Mouse (Mus musculus) CH12.LX (cell line): ENCODE results near the gene Mier3. TPM values are rescaled to one million over a fixed set of nuclear protein-coding genes. Genes with fewer than 3 reads are reported as not detected.
A peak's percentile ranks its signal among the peaks of the same experiment; 100 is the strongest.

Experiments used
- DNase-seq: peaks from one replicate; pipeline ENCODE4 v3.0.0-alpha.2; 2013; ENCODE audit errors: extremely low read depth
- H3K27ac ChIP-seq: 2 replicates; pipeline ENCODE4 v1.5.1; 2012; ENCODE audit warnings: low read depth, mild to moderate bottlenecking, control low read depth, moderate library complexity; ENCODE audit not compliant: insufficient read depth
- H3K27me3 ChIP-seq: replicated peaks from 2 replicates; pipeline ENCODE3; 2012; ENCODE audit warnings: inconsistent platforms
- H3K36me3 ChIP-seq, 2 experiments: replicated peaks in 1 of 2; 2 replicates each; pipeline versions ENCODE3 to v1.6.1; 2012; ENCODE audit warnings: inconsistent platforms in 1 of 2, low read length in 1 of 2, mild to moderate bottlenecking in 1 of 2, mixed read lengths in 1 of 2, moderate library complexity in 1 of 2; ENCODE audit not compliant: control insufficient read depth in 1 of 2, insufficient read depth in 1 of 2
- H3K4me1 ChIP-seq, 2 experiments: 2 replicates each; pipeline ENCODE4 v1.6.1; 2012; ENCODE audit warnings: inconsistent platforms in 1 of 2, moderate library complexity in 1 of 2; ENCODE audit not compliant: insufficient read depth in 2 of 2, control insufficient read depth in 1 of 2
- H3K4me2 ChIP-seq: 2 replicates; pipeline ENCODE4 v1.6.1; 2012; ENCODE audit warnings: low read depth, mild to moderate bottlenecking, control low read depth; ENCODE audit not compliant: poor library complexity, insufficient read depth, severe bottlenecking
- H3K4me3 ChIP-seq, 3 experiments: fragments of 150-350 bp in 1 of 3; sonication (generic) in 1 of 3; replicated peaks in 1 of 3; 2 replicates each; pipeline versions ENCODE3 to v1.5.1; 2011 to 2012; ENCODE audit warnings: low read depth in 2 of 3, low read length in 2 of 3, mild to moderate bottlenecking in 2 of 3, moderate library complexity in 2 of 3, control low read depth in 1 of 3, improper control_type of control experiment in 1 of 3, inconsistent platforms in 1 of 3, mixed read lengths in 1 of 3; ENCODE audit not compliant: poor library complexity in 1 of 3
- H3K79me2 ChIP-seq: replicated peaks from 2 replicates; pipeline ENCODE4 v1.6.1; 2012; ENCODE audit warnings: mild to moderate bottlenecking, moderate library complexity; ENCODE audit not compliant: control insufficient read depth, poor library complexity, insufficient read depth, severe bottlenecking; ENCODE audit errors: extremely low read depth
- H3K9ac ChIP-seq: 2 replicates; pipeline ENCODE4 v1.6.1; 2012; ENCODE audit warnings: low read depth, mild to moderate bottlenecking, control low read depth, moderate library complexity; ENCODE audit not compliant: insufficient read depth
- H3K9me3 ChIP-seq: replicated peaks from 2 replicates; pipeline ENCODE3; 2012; ENCODE audit warnings: low read length, inconsistent platforms, mixed read lengths
- CHD1 ChIP-seq: IDR thresholded peaks from 2 replicates; pipeline ENCODE4 v1.6.1; 2012; ENCODE audit warnings: low read depth, low read length, improper control_type of control experiment, inconsistent platforms
- CHD2 ChIP-seq: IDR thresholded peaks from 2 replicates; pipeline ENCODE4 v1.6.1; 2011; ENCODE audit warnings: low read length, improper control_type of control experiment
- CTCF ChIP-seq, 2 experiments: IDR thresholded peaks in 1 of 2; conservative IDR thresholded peaks in 1 of 2; 2 replicates each; pipeline ENCODE4 v1.5.1; 2011 to 2012; ENCODE audit warnings: low read depth in 2 of 2, low read length in 2 of 2, improper control_type of control experiment in 1 of 2, inconsistent platforms in 1 of 2, mild to moderate bottlenecking in 1 of 2, moderate library complexity in 1 of 2
- ELF1 ChIP-seq: IDR thresholded peaks from 2 replicates; pipeline ENCODE4 v1.6.1; 2014; ENCODE audit warnings: low read depth, mild to moderate bottlenecking, inconsistent platforms, low read length, improper control_type of control experiment
- EP300 ChIP-seq: IDR thresholded peaks from 2 replicates; pipeline ENCODE4 v1.6.1; 2011; ENCODE audit warnings: low read length, improper control_type of control experiment
- ETS1 ChIP-seq: conservative IDR thresholded peaks from 2 replicates; pipeline ENCODE4 v1.6.1; 2012; ENCODE audit warnings: low read depth, mild to moderate bottlenecking, inconsistent platforms, low read length, improper control_type of control experiment, moderate library complexity
- GABPA ChIP-seq: IDR thresholded peaks from 2 replicates; pipeline ENCODE4 v1.6.1; 2012; ENCODE audit warnings: low read depth, low read length, improper control_type of control experiment, inconsistent platforms; ENCODE audit not compliant: insufficient replicate concordance
- HCFC1 ChIP-seq: IDR thresholded peaks from 2 replicates; pipeline ENCODE4 v1.6.1; 2012; ENCODE audit warnings: low read depth, mild to moderate bottlenecking, inconsistent platforms, low read length, improper control_type of control experiment
- IRF4 ChIP-seq: IDR thresholded peaks from 2 replicates; pipeline ENCODE4 v1.6.1; 2014; ENCODE audit warnings: low read depth, mild to moderate bottlenecking, inconsistent platforms, low read length, improper control_type of control experiment
- JUN ChIP-seq: IDR thresholded peaks from 2 replicates; pipeline ENCODE4 v1.6.1; 2011; ENCODE audit warnings: low read depth, mild to moderate bottlenecking, low read length, improper control_type of control experiment, moderate library complexity; ENCODE audit not compliant: insufficient read depth
- JUND ChIP-seq: conservative IDR thresholded peaks from 2 replicates; pipeline ENCODE4 v1.6.1; 2011; ENCODE audit warnings: low read depth, low read length, improper control_type of control experiment
- KAT2A ChIP-seq: IDR thresholded peaks from 2 replicates; pipeline ENCODE4 v1.6.1; 2012; ENCODE audit warnings: low read length, improper control_type of control experiment, inconsistent platforms; ENCODE audit not compliant: insufficient replicate concordance
- MAFK ChIP-seq: IDR thresholded peaks from 2 replicates; pipeline ENCODE4 v1.6.1; 2011; ENCODE audit warnings: low read length, improper control_type of control experiment; ENCODE audit not compliant: insufficient replicate concordance
- MAX ChIP-seq: IDR thresholded peaks from 2 replicates; pipeline ENCODE4 v1.6.1; 2011; ENCODE audit warnings: low read length, improper control_type of control experiment
- MAZ ChIP-seq: IDR thresholded peaks from 2 replicates; pipeline ENCODE4 v1.6.1; 2012; ENCODE audit warnings: low read depth, mild to moderate bottlenecking, inconsistent platforms, low read length, improper control_type of control experiment, moderate library complexity
- MYC ChIP-seq: IDR thresholded peaks from 2 replicates; pipeline ENCODE4 v1.6.1; 2011; ENCODE audit warnings: low read depth, mild to moderate bottlenecking, improper control_type of control experiment, low read length
- NELFE ChIP-seq: IDR thresholded peaks from 2 replicates; pipeline ENCODE4 v1.6.1; 2011; ENCODE audit warnings: low read depth, low read length, improper control_type of control experiment
- NRF1 ChIP-seq: IDR thresholded peaks from 2 replicates; pipeline ENCODE4 v1.6.1; 2014; ENCODE audit warnings: low read depth, mild to moderate bottlenecking, inconsistent platforms, low read length, improper control_type of control experiment, moderate library complexity
- POLR2AphosphoS2 ChIP-seq: IDR thresholded peaks from 2 replicates; pipeline ENCODE4 v1.6.1; 2011; ENCODE audit warnings: low read depth, low read length, improper control_type of control experiment
- SIN3A ChIP-seq: IDR thresholded peaks from 2 replicates; pipeline ENCODE4 v1.6.1; 2012; ENCODE audit warnings: low read length, improper control_type of control experiment, inconsistent platforms
- SMC3 ChIP-seq: IDR thresholded peaks from 2 replicates; pipeline ENCODE4 v1.6.1; 2011; ENCODE audit warnings: low read depth, low read length, improper control_type of control experiment
- TBP ChIP-seq: conservative IDR thresholded peaks from 2 replicates; pipeline ENCODE4 v1.6.1; 2011; ENCODE audit warnings: low read depth, low read length, improper control_type of control experiment
- UBTF ChIP-seq: IDR thresholded peaks from 2 replicates; pipeline ENCODE4 v1.6.1; 2012; ENCODE audit warnings: low read depth, mild to moderate bottlenecking, inconsistent platforms, low read length, improper control_type of control experiment, moderate library complexity
- USF2 ChIP-seq: conservative IDR thresholded peaks from 2 replicates; pipeline ENCODE4 v1.6.1; 2011; ENCODE audit warnings: low read depth, low read length, improper control_type of control experiment
- ZC3H11A ChIP-seq: IDR thresholded peaks from 2 replicates; pipeline ENCODE4 v1.6.1; 2012; ENCODE audit warnings: low read depth, mild to moderate bottlenecking, inconsistent platforms, low read length, improper control_type of control experiment
- ZKSCAN1 ChIP-seq: IDR thresholded peaks from 2 replicates; pipeline ENCODE4 v1.6.1; 2012; ENCODE audit warnings: low read depth, inconsistent platforms, low read length, improper control_type of control experiment, borderline replicate concordance
- ZMIZ1 ChIP-seq: IDR thresholded peaks from 2 replicates; pipeline ENCODE4 v1.6.1; 2012; ENCODE audit warnings: low read depth, mild to moderate bottlenecking, inconsistent platforms, low read length, improper control_type of control experiment
- ZNF384 ChIP-seq: IDR thresholded peaks from 2 replicates; pipeline ENCODE4 v1.6.1; 2012; ENCODE audit warnings: low read depth, low read length, improper control_type of control experiment, inconsistent platforms
- dilution Hi-C: fragments of 300-500 bp; cut with MboI; formaldehyde crosslinking; loops from 2 replicates; pipeline ENCODE4 v1.14.3; 2020; ENCODE audit warnings: low sequenced_read_pairs; ENCODE audit not compliant: extremely low pct_unique_long_range_greater_than_20kb, extremely low pct_ligation_motif_present
- in situ Hi-C: fragments of 300-500 bp; cut with MboI; formaldehyde crosslinking; loops from 3 replicates; pipeline ENCODE4 v1.14.3; 2019; ENCODE audit warnings: low sequenced_read_pairs, low pct_ligation_motif_present, low pct_unique_long_range_greater_than_20kb, mixed read lengths
- polyA plus RNA-seq: library from polyadenylated mRNA; unstranded; fragments of >175 nt; gene quantifications from 2 replicates; pipeline ENCODE4 v1.2.1, GENCODE M21; 2012; ENCODE audit warnings: low read depth; ENCODE audit not compliant: insufficient read length
- total RNA-seq, 2 experiments: library from RNA; depleted of rRNA; stranded (reverse); fragments of 300-350 nt in 1 of 2; fragments of >200 nt in 1 of 2; gene quantifications; 2 replicates each; pipeline ENCODE4 v1.2.3; 2012 to 2014

Mier3 gene
- total and polyA plus RNA-seq, 3 experiments: 3.3 to 7.3 (median 7.0) TPM

GRCm38 (mm10) chr13:111655273-111655672 is 25.5 kb upstream of the Mier3 start:
- Histone ChIP-seq H3K79me2 (no peaks in the 10 kb centered on the region), H3K27me3 (no peaks in the 10 kb centered on the region), H3K4me1 (no peaks in the 10 kb centered on the region; a peak in 1 of 4 replicates), H3K36me3 (no peaks in the 10 kb centered on the region), H3K27ac (no peak overlapping the region), H3K9ac (no peak overlapping the region), H3K4me2 (peak overlapping the region; percentile 11; the same call in 1 of the 2 replicates), H3K4me3 (no peak overlapping the region), H3K9me3 (no peaks in the 10 kb centered on the region)
- dilution Hi-C loops (no loop called here), in situ Hi-C loops (no loop called here)
- no peak for DNase-seq
- TF ChIP-seq CTCF (conservative IDR thresholded peaks at IDR 0.05 in 1 of 2, IDR thresholded peaks at IDR 0.05 in 1 of 2; ENCODE audit: low read depth in 2 of 2, low read length in 2 of 2) (no peak), NELFE (no peak), ZNF384 (no peak), MYC (no peak), TBP (no peak), NRF1 (no peak), ZC3H11A (no peak), JUND (no peak), MAZ (no peak), IRF4 (no peak), UBTF (no peak), EP300 (no peak), GABPA (no peak), POLR2AphosphoS2 (no peak), ZMIZ1 (no peak), CHD1 (no peak), SIN3A (no peak), HCFC1 (no peak)

- Histone ChIP-seq H3K27me3 (no peaks in the 10 kb centered on the region), H3K9me3 (no peaks in the 10 kb centered on the region), H3K36me3 (no peaks in the 10 kb centered on the region), H3K4me3 (no peak overlapping the region), H3K79me2 (no peaks in the 10 kb centered on the region), H3K27ac (no peak overlapping the region)
- no peak for DNase-seq
- dilution Hi-C loops: no loop called here
- TF ChIP-seq UBTF: no peak
- TF ChIP-seq ZNF384: no peak
- TF ChIP-seq HCFC1: no peak
- no peak for TF ChIP-seq CHD2
- TF ChIP-seq USF2: no peak
- TF ChIP-seq MAZ: no peak
- TF ChIP-seq JUN: no peak
- TF ChIP-seq EP300: no peak
- no peak for TF ChIP-seq GABPA
- no peak for TF ChIP-seq ZKSCAN1
- no peak for TF ChIP-seq NRF1
- no peak for TF ChIP-seq ELF1
- TF ChIP-seq SMC3: no peak
- no peak for TF ChIP-seq ETS1
- TF ChIP-seq JUND: no peak
- TF ChIP-seq KAT2A: no peak
- TF ChIP-seq IRF4: no peak
- TF ChIP-seq MAX: no peak
- TF ChIP-seq MAFK: no peak
- TF ChIP-seq, all 38 proteins: peak for 0
- Histone ChIP-seq H3K4me1 (no peaks in the 10 kb centered on the region; a peak in 1 of 4 replicates), H3K9ac (no peak overlapping the region), H3K4me2 (peak overlapping the region; percentile 11; the same call in 1 of the 2 replicates)
- in situ Hi-C loops: no loop called here
Observed at GRCm38 (mm10) chr13:111655856-111656255, 24.9 kb upstream of the Mier3 start.
